Mouse (Mus musculus) intestine, embryonic 16.5 days (tissue): ENCODE data around the gene Fut1. TPM values are rescaled to one million over a fixed set of nuclear protein-coding genes. Genes with fewer than 3 reads are reported as not detected.

ENCODE experiments used
- ATAC-seq: fragments of 200-750 bp; cut with Nextera tagmentation; 2 replicates; pipeline ENCODE4 v1.8.0; 2017; ENCODE audit warnings: moderate TSS enrichment, moderate library complexity
- H3K27ac ChIP-seq: fragments of 300-500 bp; sonication (generic); 2 replicates; pipeline ENCODE4 v1.5.1; 2014; ENCODE audit warnings: mild to moderate bottlenecking, low read length
- H3K27me3 ChIP-seq: fragments of 300-500 bp; sonication (generic); replicated peaks from 2 replicates; pipeline ENCODE4 v1.6.1; 2014; ENCODE audit warnings: low read length, control low read depth, mixed read lengths; ENCODE audit not compliant: control insufficient read depth, insufficient read depth
- H3K36me3 ChIP-seq: fragments of 300-500 bp; sonication (generic); 2 replicates; pipeline ENCODE4 v1.6.1; 2014; ENCODE audit warnings: low read length, control low read depth; ENCODE audit not compliant: control insufficient read depth, insufficient read depth
- H3K4me1 ChIP-seq: fragments of 300-500 bp; sonication (generic); 2 replicates; pipeline ENCODE4 v1.6.1; 2014; ENCODE audit warnings: low read length, control low read depth, mixed read lengths; ENCODE audit not compliant: control insufficient read depth, insufficient read depth
- H3K4me2 ChIP-seq: fragments of 300-500 bp; sonication (generic); 2 replicates; pipeline ENCODE4 v1.6.1; 2014; ENCODE audit warnings: low read depth, low read length, control low read depth
- H3K4me3 ChIP-seq: fragments of 300-500 bp; sonication (generic); 2 replicates; pipeline ENCODE4 v1.5.1; 2014; ENCODE audit warnings: mild to moderate bottlenecking, low read length
- H3K9ac ChIP-seq: fragments of 300-500 bp; sonication (generic); 2 replicates; pipeline ENCODE4 v1.6.1; 2014; ENCODE audit warnings: low read depth, low read length
- H3K9me3 ChIP-seq: fragments of 300-500 bp; sonication (generic); 2 replicates; pipeline ENCODE4 v1.6.1; 2016; ENCODE audit warnings: low read length, control low read depth; ENCODE audit not compliant: control insufficient read depth
- WGBS: fragments of 180-500 bp; shearing (Covaris S2); extraction: QIAGEN DNeasy Blood & Tissue Kit; methylation state at CpG from one replicate; pipeline ENCODE4 v1.1.7; 2014; 5-methylcytosine and 5-hydroxymethylcytosine counted together
- polyA plus RNA-seq: library from polyadenylated mRNA; unstranded; fragments of >200 nt; fragmentation: Nextera tagmentation; extraction: Ambion mirVana; gene quantifications from 2 replicates; pipeline ENCODE4 v1.2.1, GENCODE M21; 2015

The Fut1 gene
- polyA plus RNA-seq, 1 experiment from 2014 or later: 0.61 TPM

GRCm38 (mm10) chr7:45624718-45625117, 7.6 kb downstream of the Fut1 start:
- Histone ChIP-seq H3K9me3 (no peaks in the 10 kb centered on the region), H3K36me3 (no peaks in the 10 kb centered on the region), H3K4me2 (no peak overlapping the region), H3K4me3 (no peak overlapping the region), H3K9ac (no peak overlapping the region), H3K4me1 (peaks cover 7% of the 10 kb centered on the region; the same call in 1 of the 2 replicates), H3K27ac (no peak overlapping the region), H3K27me3 (peaks cover 10% of the 10 kb centered on the region)
- 74% methylated on average over 3 of the region's 3 CpGs for WGBS
- ATAC-seq: no peak

- Histone ChIP-seq H3K9me3 (no peaks in the 10 kb centered on the region), H3K4me3 (no peak overlapping the region), H3K27me3 (peaks cover 10% of the 10 kb centered on the region), H3K9ac (no peak overlapping the region), H3K36me3 (no peaks in the 10 kb centered on the region), H3K27ac (no peak overlapping the region), H3K4me1 (peaks cover 7% of the 10 kb centered on the region; the same call in 1 of the 2 replicates), H3K4me2 (no peak overlapping the region)
- ATAC-seq: no peak
- 84% methylated on average over 8 of the region's 8 CpGs for WGBS
Observed at GRCm38 (mm10) chr7:45625481-45625880, 8.4 kb downstream of the Fut1 start.

GRCm38 (mm10) chr7:45626571-45627076, 9.5 kb downstream of the Fut1 start:
- H3K4me2 ChIP-seq: no peak overlapping the region

GRCm38 (mm10) chr7:45627261-45627660, 10.2 kb downstream of the Fut1 start, which contains the start of gene Rasip1:
Rasip1 (plus strand) TSS chr7:45627488.
- H3K4me3 ChIP-seq: peak within 1 kb of the TSS; percentile 61
- H3K9ac ChIP-seq: peak within 1 kb of the TSS; percentile 79
- peaks cover 11% of the 10 kb centered on the region; the same call in 1 of the 2 replicates for H3K4me1 ChIP-seq
- H3K4me2 ChIP-seq: peak within 1 kb of the TSS; percentile 99
- H3K9me3 ChIP-seq: no peaks in the 10 kb centered on the region
- H3K27ac ChIP-seq: peak within 1 kb of the TSS; percentile 49; the same call in 1 of the 2 replicates
- peaks cover 12% of the 10 kb centered on the region for H3K27me3 ChIP-seq
- WGBS: 82% methylated on average over 9 of the region's 9 CpGs
- H3K36me3 ChIP-seq: no peaks in the 10 kb centered on the region
- ATAC-seq: 0 out of 2 replicates have a peak, but pooled peaks have one; percentile 22

More at GRCm38 (mm10) chr7:45626571-45627076, 9.5 kb downstream of the Fut1 start:
- H3K27me3 ChIP-seq: peaks cover 10% of the 10 kb centered on the region
- peaks cover 10% of the 10 kb centered on the region; the same call in 1 of the 2 replicates for H3K4me1 ChIP-seq
- 86% methylated on average over 7 of the region's 7 CpGs for WGBS
- H3K9ac ChIP-seq: no peak overlapping the region
- no peaks in the 10 kb centered on the region for H3K36me3 ChIP-seq
- ATAC-seq: no peak
- H3K9me3 ChIP-seq: no peaks in the 10 kb centered on the region
- H3K27ac ChIP-seq: no peak overlapping the region
- H3K4me3 ChIP-seq: no peak overlapping the region; the same call in 1 of the 2 replicates

GRCm38 (mm10) chr7:45628364-45629294, 11.5 kb downstream of the Fut1 start:
- Histone ChIP-seq H3K9me3 (no peaks in the 10 kb centered on the region), H3K4me1 (peaks cover 13% of the 10 kb centered on the region; the same call in 1 of the 2 replicates), H3K27ac (peak overlapping the region; percentile 49), H3K36me3 (no peaks in the 10 kb centered on the region), H3K4me3 (peak overlapping the region; percentile 61), H3K27me3 (peaks cover 16% of the 10 kb centered on the region), H3K9ac (peak overlapping the region; percentile 79), H3K4me2 (peak overlapping the region; percentile 99)
- peak; percentile 85 for ATAC-seq
- WGBS: under 1% methylated on average over 105 of the region's 105 CpGs

- Histone ChIP-seq H3K27me3 (peaks cover 16% of the 10 kb centered on the region), H3K4me2 (no peak overlapping the region), H3K4me1 (peaks cover 13% of the 10 kb centered on the region; the same call in 1 of the 2 replicates), H3K4me3 (no peak overlapping the region), H3K9ac (0 out of 2 replicates have a peak overlapping the region, but pooled peaks have one; percentile 13), H3K27ac (no peak overlapping the region), H3K36me3 (no peaks in the 10 kb centered on the region), H3K9me3 (no peaks in the 10 kb centered on the region)
- WGBS: 77% methylated on average over 23 of the region's 23 CpGs
- no peak for ATAC-seq
Observed at GRCm38 (mm10) chr7:45630064-45630907, 13.2 kb downstream of the Fut1 start.

GRCm38 (mm10) chr7:45632499-45632898, 15.4 kb downstream of the Fut1 start:
- Histone ChIP-seq H3K4me3 (peak overlapping the region; percentile 11), H3K4me1 (peaks cover 15% of the 10 kb centered on the region; the same call in 1 of the 2 replicates), H3K9ac (peak overlapping the region; percentile 62), H3K36me3 (no peaks in the 10 kb centered on the region; the same call in 1 of the 2 replicates), H3K4me2 (peak overlapping the region; percentile 45), H3K27me3 (peaks cover 15% of the 10 kb centered on the region), H3K9me3 (no peaks in the 10 kb centered on the region), H3K27ac (no peak overlapping the region)
- 30% methylated on average over 35 of the region's 35 CpGs for WGBS
- ATAC-seq: no peak

- Histone ChIP-seq H3K9ac (no peak overlapping the region), H3K27me3 (peaks cover 6% of the 10 kb centered on the region; the same call in 1 of the 2 replicates), H3K4me2 (no peak overlapping the region), H3K9me3 (no peaks in the 10 kb centered on the region), H3K4me1 (peaks cover 14% of the 10 kb centered on the region; the same call in 1 of the 2 replicates), H3K36me3 (no peaks in the 10 kb centered on the region; the same call in 1 of the 2 replicates), H3K27ac (peak overlapping the region; percentile 19), H3K4me3 (no peak overlapping the region)
- 88% methylated on average over 11 of the region's 11 CpGs for WGBS
- no peak for ATAC-seq
Observed at GRCm38 (mm10) chr7:45634946-45635681, 18.0 kb downstream of the Fut1 start.
